Mouse (Mus musculus): Measurements from ENCODE around the gene Acot7. TPM values are rescaled to one million over a fixed set of nuclear protein-coding genes. Genes with fewer than 3 reads are reported as not detected.

The Acot7 gene
- total and polyA plus RNA-seq, 2 experiments, result 9.3 to 18.4 TPM

GRCm38 (mm10) chr4:152274681-152275131 lies 96.8 kb downstream of the Acot7 start:
- H3K4me3 ChIP-seq (ENCODE audit: insufficient read depth, low read depth, low read length), result peak overlapping the region; percentile 37; the same call in 1 of the 2 replicates
- no peaks in the 10 kb centered on the region for H3K4me1 ChIP-seq (ENCODE audit: control insufficient read depth, insufficient read depth, low read length)
- no peak overlapping the region for H3K9ac ChIP-seq (ENCODE audit: low read depth, low read length)
- TF ChIP-seq POLR2A (IDR thresholded peaks at IDR 0.05; ENCODE audit: extremely low read depth, insufficient read depth, low read length) (no peak), CTCF (IDR thresholded peaks at IDR 0.05; ENCODE audit: low read depth, low read length) (no peak)
- H3K36me3 ChIP-seq (ENCODE audit: control insufficient read depth, insufficient read depth, low read length), result no peaks in the 10 kb centered on the region
- WGBS, result 11% methylated on average over 20 of the region's 20 CpGs
- H3K27ac ChIP-seq (replicated peaks; ENCODE audit: insufficient read depth, low read depth, low read length), result no peak overlapping the region
- H3K79me2 ChIP-seq (ENCODE audit: control insufficient read depth, insufficient read depth, low read length), result no peaks in the 10 kb centered on the region
- no peak for DNase-seq (ENCODE audit: extremely low read depth, low read depth, low spot score)
- H3K27me3 ChIP-seq (ENCODE audit: control insufficient read depth, insufficient read depth, low read length), result no peaks in the 10 kb centered on the region

DNA sequence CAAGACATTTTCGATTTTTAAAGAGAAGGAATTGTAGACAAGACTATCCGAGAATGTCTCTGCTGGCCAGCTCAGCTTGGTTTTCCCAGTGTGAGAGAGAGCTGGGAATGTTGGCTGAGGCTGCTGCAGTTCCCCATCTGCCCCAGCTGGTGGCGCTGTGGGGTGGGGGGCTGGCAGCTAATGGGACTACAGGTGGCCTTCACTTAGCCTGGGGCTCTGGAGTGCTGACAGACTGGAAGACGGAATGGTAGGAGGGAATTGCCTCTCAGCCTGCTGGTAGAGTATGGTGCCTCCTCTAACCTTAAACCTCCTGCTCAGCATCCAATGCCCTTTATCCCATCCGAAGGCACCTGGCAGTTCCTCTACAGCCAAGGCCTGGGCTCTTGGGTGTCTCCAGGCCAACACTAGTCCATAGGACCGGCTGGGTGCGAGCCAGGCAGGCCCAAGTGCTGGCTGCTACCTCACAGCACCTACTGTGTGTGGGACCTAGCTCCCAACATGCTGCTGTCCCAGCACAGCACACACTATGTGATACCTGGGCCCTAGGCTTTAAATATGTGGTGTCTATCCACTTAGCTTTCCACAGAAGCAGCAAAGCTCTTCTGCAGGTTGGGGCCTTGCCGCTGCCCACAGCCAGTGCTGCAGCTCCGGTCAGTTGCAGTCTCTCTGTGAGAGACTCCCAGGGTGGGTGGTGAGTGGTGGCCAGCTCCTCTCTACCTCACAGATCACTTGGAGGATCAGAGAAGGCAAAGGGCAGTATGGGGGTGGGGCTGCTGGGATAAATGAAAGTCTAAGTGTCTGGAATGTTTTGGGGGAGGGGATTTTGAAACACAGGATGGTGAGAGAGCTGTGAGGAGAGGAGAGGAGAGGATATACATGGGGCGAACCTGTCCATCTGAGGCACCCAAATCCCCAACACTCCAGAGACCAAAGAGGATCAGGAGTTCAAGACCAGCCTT lies 98.7 kb downstream of the Acot7 start:
- H3K36me3 ChIP-seq (ENCODE audit: control insufficient read depth, insufficient read depth, low read length), result no peaks in the 10 kb centered on the region
- H3K4me3 ChIP-seq (ENCODE audit: insufficient read depth, low read depth, low read length), result no peak overlapping the region
- H3K4me1 ChIP-seq (ENCODE audit: control insufficient read depth, insufficient read depth, low read length), result no peaks in the 10 kb centered on the region
- no peak for DNase-seq (ENCODE audit: extremely low read depth, low read depth, low spot score)
- peak; percentile 70 for TF ChIP-seq CTCF (IDR thresholded peaks at IDR 0.05; ENCODE audit: low read depth, low read length)
- TF ChIP-seq POLR2A (IDR thresholded peaks at IDR 0.05; ENCODE audit: extremely low read depth, insufficient read depth, low read length), result no peak
- 64% methylated on average over 10 of the region's 10 CpGs for WGBS
- no peaks in the 10 kb centered on the region for H3K79me2 ChIP-seq (ENCODE audit: control insufficient read depth, insufficient read depth, low read length)
- H3K9ac ChIP-seq (ENCODE audit: low read depth, low read length), result no peak overlapping the region
- no peak overlapping the region for H3K27ac ChIP-seq (replicated peaks; ENCODE audit: insufficient read depth, low read depth, low read length)
- H3K27me3 ChIP-seq (ENCODE audit: control insufficient read depth, insufficient read depth, low read length), result peaks cover 4% of the 10 kb centered on the region; the same call in 1 of the 2 replicates

- no peak for DNase-seq (ENCODE audit: extremely low read depth, low read depth, low spot score)
- TF ChIP-seq POLR2A (IDR thresholded peaks at IDR 0.05; ENCODE audit: extremely low read depth, insufficient read depth, low read length) (no peak), CTCF (IDR thresholded peaks at IDR 0.05; ENCODE audit: low read depth, low read length) (no peak)
- H3K4me1 ChIP-seq (ENCODE audit: control insufficient read depth, insufficient read depth, low read length), result no peaks in the 10 kb centered on the region
- 69% methylated on average over 2 of the region's 2 CpGs for WGBS
- no peak overlapping the region for H3K9ac ChIP-seq (ENCODE audit: low read depth, low read length)
- no peaks in the 10 kb centered on the region for H3K36me3 ChIP-seq (ENCODE audit: control insufficient read depth, insufficient read depth, low read length)
- H3K27ac ChIP-seq (replicated peaks; ENCODE audit: insufficient read depth, low read depth, low read length), result no peak overlapping the region
- no peak overlapping the region for H3K4me3 ChIP-seq (ENCODE audit: insufficient read depth, low read depth, low read length)
- peaks cover 9% of the 10 kb centered on the region for H3K27me3 ChIP-seq (ENCODE audit: control insufficient read depth, insufficient read depth, low read length)
- H3K79me2 ChIP-seq (ENCODE audit: control insufficient read depth, insufficient read depth, low read length), result no peaks in the 10 kb centered on the region
Measured at GRCm38 (mm10) chr4:152277916-152278315, 100.0 kb downstream of the Acot7 start.

- Histone ChIP-seq H3K27me3 (ENCODE audit: control insufficient read depth, insufficient read depth, low read length) (peaks cover 12% of the 10 kb centered on the region), H3K79me2 (ENCODE audit: control insufficient read depth, insufficient read depth, low read length) (no peaks in the 10 kb centered on the region), H3K9ac (ENCODE audit: low read depth, low read length) (no peak overlapping the region), H3K4me3 (ENCODE audit: insufficient read depth, low read depth, low read length) (no peak overlapping the region), H3K36me3 (ENCODE audit: control insufficient read depth, insufficient read depth, low read length) (no peaks in the 10 kb centered on the region), H3K27ac (replicated peaks; ENCODE audit: insufficient read depth, low read depth, low read length) (no peak overlapping the region), H3K4me1 (ENCODE audit: control insufficient read depth, insufficient read depth, low read length) (no peaks in the 10 kb centered on the region; the same call in 1 of the 2 replicates)
- whole genome bisulfite sequencing, result 88% methylated on average over 23 of the region's 23 CpGs
- TF ChIP-seq CTCF (IDR thresholded peaks at IDR 0.05; ENCODE audit: low read depth, low read length) (no peak), POLR2A (IDR thresholded peaks at IDR 0.05; ENCODE audit: extremely low read depth, insufficient read depth, low read length) (no peak)
- DNase-seq (ENCODE audit: extremely low read depth, low read depth, low spot score), result no peak
Measured at GRCm38 (mm10) chr4:152278986-152279385, 101.1 kb downstream of the Acot7 start.

- TF ChIP-seq POLR2A (IDR thresholded peaks at IDR 0.05; ENCODE audit: extremely low read depth, insufficient read depth, low read length) (no peak), CTCF (IDR thresholded peaks at IDR 0.05; ENCODE audit: low read depth, low read length) (no peak)
Measured at GRCm38 (mm10) chr4:152281601-152282000, 103.7 kb downstream of the Acot7 start.

More at GRCm38 (mm10) chr4:152281601-152282000, 103.7 kb downstream of the Acot7 start:
- no peaks in the 10 kb centered on the region for H3K36me3 ChIP-seq (ENCODE audit: control insufficient read depth, insufficient read depth, low read length)
- H3K4me3 ChIP-seq (ENCODE audit: insufficient read depth, low read depth, low read length), result no peak overlapping the region
- H3K9ac ChIP-seq (ENCODE audit: low read depth, low read length), result no peak overlapping the region
- H3K79me2 ChIP-seq (ENCODE audit: control insufficient read depth, insufficient read depth, low read length), result no peaks in the 10 kb centered on the region
- H3K27ac ChIP-seq (replicated peaks; ENCODE audit: insufficient read depth, low read depth, low read length), result no peak overlapping the region
- H3K27me3 ChIP-seq (ENCODE audit: control insufficient read depth, insufficient read depth, low read length), result peaks cover 18% of the 10 kb centered on the region
- no peaks in the 10 kb centered on the region; the same call in 1 of the 2 replicates for H3K4me1 ChIP-seq (ENCODE audit: control insufficient read depth, insufficient read depth, low read length)
- 61% methylated on average over 15 of the region's 15 CpGs for WGBS
- no peak for DNase-seq (ENCODE audit: extremely low read depth, low read depth, low spot score)
